Mouse (Mus musculus) right cerebral cortex, postnatal 14 days (tissue): ENCODE results near the gene Mrpl52.
A peak's percentile ranks its signal among the peaks of the same experiment; 100 is the strongest.

ENCODE experiments used
- DNase-seq: peaks from one replicate; pipeline ENCODE4 v3.0.0; 2022

Gene Mrpl52

GRCm38 (mm10) chr14:54474744-54475143 is 48.0 kb downstream of the Mrpl52 start:
- DNase-seq: no peak

GRCm38 (mm10) chr14:54475941-54476844 is 49.5 kb downstream of the Mrpl52 start, which contains the start of gene Rem2:
TSS of gene Rem2 (plus strand) at chr14:54476100.
- peak; percentile 55 for DNase-seq

DNA sequence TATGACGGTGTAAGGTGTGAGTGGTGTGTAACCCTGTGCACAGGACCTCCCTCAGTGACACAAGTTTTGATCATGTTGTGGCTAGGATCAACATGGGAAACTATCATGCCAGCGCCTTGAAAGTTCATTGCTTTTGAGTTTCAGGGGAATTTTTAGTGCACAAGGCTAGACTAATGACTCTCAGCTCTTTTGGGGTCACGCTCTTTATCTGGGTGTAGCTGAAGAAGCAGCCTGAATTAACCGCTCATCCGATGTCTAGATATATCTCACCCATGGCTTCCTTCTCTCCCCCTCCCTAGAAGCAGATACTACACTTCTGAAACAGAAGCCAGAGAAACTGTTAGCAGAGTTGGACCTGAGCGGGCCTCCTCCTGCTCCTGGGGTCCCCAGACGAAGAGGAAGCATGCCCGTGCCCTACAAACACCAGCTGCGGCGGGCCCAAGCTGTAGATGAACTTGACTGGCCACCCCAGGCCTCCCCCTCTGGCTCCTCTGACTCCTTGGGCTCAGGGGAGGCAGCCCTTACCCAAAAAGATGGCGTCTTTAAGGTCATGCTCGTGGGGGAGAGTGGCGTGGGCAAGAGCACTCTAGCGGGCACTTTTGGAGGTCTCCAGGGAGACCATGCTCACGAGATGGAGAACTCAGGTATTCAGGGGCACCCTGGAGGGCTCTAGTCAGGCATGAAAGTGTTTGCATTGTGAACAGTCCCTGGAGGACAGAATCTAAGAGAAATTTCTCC is 50.6 kb downstream of the Mrpl52 start:
- DNase-seq: no peak
